Mouse (Mus musculus): ENCODE data around the gene Higd1a.

DNA sequence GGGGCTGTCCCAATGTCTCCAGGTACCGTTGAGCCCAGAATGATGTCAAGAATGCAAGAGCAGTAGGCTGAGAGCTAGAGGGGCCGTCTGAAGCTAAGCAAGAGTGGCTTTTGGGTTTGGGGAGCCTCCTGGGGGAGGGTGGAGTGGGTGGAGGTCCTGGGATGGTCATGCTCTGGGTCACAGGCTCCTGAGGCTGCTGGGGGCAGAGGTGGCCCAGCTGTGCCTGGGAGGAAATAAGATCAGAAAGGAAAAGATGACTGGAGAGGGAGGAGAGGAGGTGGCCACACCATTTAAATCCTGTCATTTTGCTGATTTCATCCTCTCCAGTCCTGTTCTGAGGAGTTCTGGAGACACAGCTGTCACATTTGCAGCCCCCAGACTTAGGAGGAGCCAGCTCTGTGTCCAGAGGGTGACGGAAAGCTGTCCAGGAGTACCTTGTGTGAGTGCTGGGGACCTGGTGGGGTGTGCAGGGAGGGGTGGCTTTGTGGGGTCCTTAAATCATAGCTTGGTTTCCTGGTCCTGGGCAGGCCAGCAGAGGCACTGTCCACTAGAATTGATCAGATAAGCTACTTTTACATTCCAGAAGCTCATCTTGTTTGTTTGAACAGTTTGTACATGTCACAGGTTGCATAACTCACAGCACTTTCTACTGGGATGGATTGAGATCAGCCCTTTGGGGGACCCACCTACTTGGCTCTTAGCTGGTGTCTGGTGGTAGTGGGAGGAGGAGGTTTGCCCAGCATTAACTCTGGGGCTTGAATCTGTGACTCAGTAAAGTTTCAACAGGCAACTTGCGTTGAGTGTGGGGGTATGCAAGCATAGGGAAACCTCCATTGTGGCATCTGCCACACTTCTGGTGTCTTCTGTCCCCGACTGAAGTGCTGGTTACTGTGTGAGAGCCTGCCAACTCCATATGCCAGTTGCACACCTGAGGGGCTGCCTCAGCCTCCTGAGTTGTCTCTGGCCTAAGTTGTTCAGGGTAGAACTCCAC, 43.8 kb upstream of the Higd1a start:
- TF ChIP-seq CTCF (IDR thresholded peaks at IDR 0.05; ENCODE audit: borderline replicate concordance, control insufficient read depth, extremely low read depth, insufficient read depth, low read length, poor library complexity) (no peak), POLR2A (IDR thresholded peaks at IDR 0.05; ENCODE audit: control insufficient read depth, extremely low read depth, insufficient read depth, low read length, poor library complexity) (no peak)
